Mouse (Mus musculus): ENCODE measurements at regions not wholly inside any gene's neighbourhood (a gene's known extent, or its start where the extent isn't known, plus 50 kb on each side); places are given as distances from the start of the nearest gene placed in this dataset.
A peak's percentile ranks its signal among the peaks of the same experiment; 100 is the strongest.

DNA sequence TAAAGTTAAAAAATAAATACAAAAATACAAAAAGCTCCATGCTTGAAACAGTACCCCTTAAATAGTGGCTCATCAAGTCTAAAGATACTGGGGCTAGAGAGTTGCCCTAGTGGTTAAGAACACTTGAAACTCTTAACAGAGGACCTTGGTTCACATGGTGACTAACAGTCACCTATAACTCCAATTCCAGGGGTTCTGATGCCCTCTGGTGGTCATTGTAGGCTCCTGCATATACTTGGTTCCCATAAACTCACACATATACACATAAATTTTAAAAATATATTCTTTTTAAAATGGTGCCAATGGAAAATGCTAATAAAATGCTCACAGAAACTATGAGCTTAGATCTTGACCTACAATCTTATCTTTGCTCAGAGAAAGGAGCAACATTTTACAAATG is 286.4 kb downstream of the Pdcd6ip start:
- TF ChIP-seq CTCF (IDR thresholded peaks at IDR 0.05; ENCODE audit: low read depth) (peak; percentile 42), EP300 (optimal IDR thresholded peaks at IDR 0.05) (no peak)

All from stomach, postnatal 0 days (tissue).